Mouse (Mus musculus): ENCODE measurements around the gene Nupl1.
A peak's percentile ranks its signal among the peaks of the same experiment; 100 is the strongest.

DNA sequence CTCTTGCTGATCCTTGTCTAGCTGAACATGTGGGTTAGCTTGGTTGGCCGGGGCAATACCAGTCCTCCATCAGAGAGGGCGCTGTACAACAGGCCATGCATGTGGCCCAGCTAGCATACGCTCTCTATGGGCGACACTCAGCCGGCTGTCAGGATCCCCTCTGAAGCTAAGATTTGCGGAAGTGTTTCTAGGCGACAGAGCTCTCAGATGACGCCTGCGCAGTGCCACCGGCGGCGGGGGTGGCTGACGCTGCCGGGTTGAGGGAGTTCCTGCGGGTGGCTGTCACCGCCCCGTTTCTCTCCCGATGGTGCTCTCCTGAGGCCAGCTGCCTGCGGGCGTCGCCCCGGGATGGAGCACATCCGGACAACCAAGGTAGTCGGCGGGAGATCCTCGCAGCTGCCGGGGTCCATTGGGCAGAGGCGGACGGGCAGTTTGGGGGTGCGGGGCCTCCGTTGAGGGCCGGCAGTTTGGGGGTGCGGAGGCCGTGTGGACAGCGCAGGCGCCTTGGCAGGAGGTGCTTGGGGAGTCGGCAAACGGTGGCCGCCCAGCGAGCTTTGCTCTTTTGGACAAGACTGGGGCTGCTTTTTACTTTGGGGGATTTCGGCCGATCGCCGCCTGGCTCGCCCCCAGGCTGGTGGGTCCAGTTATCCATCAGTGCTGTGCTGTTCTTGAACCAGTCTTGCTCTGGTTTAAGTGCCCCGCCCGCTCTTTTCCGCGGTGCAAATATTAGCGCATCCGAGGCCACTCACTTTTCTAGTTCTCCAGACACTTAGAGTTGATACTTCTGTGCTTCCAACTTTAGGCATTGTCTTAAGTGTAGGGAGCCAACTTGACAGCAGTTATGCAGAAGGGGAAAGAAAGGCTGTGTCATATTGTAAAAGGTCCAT lies 14.0 kb upstream of the Nupl1 start, which contains the start of gene Mtmr6:
- peak; percentile 84 for TF ChIP-seq POLR2A (IDR thresholded peaks at IDR 0.05; ENCODE audit: extremely low read depth, insufficient read depth, low read length)
- peak; percentile 96 for TF ChIP-seq CTCF (IDR thresholded peaks at IDR 0.05; ENCODE audit: extremely low read depth, insufficient read depth, low read length)

All from cortical plate, adult 2 months (tissue).